Mouse (Mus musculus): ENCODE measurements around the gene Lemd2. TPM values are rescaled to one million over a fixed set of nuclear protein-coding genes. Genes with fewer than 3 reads are reported as not detected.

Lemd2 gene
- polyA plus RNA-seq, 1 experiment from 2014 or later: 10.1 TPM

DNA sequence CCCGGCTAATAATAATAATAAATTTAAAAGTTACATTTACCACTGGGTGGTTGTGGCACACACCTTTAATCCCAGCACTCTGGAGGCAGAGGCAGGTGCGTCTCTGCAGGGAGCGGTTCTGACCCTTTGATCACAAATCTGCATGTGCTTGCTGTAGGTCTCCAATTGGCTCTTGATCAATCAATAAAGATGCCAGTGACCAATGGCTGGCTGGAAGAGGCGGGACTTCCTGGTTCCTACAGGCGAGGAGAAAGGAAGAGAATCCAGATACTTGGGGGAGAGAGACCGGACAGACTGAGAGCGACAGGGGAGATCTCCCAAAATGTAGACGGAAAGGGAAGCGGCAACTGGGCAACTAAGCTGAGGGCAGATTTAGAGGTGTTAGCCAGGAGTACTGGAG, 26.2 kb downstream of the Lemd2 start:
- Histone ChIP-seq H3K9me3 (ENCODE audit: control insufficient read depth) (no peaks in the 10 kb centered on the region), H3K4me2 (replicated peaks; ENCODE audit: low read depth) (no peak overlapping the region), H3K27ac (ENCODE audit: low read depth, low read length) (no peak overlapping the region), H3K9ac (ENCODE audit: low read depth, low read length) (no peak overlapping the region), H3K36me3 (ENCODE audit: control insufficient read depth, insufficient read depth) (no peaks in the 10 kb centered on the region), H3K27me3 (replicated peaks; ENCODE audit: control insufficient read depth, insufficient read depth, low read length) (no peaks in the 10 kb centered on the region), H3K4me1 (replicated peaks; ENCODE audit: control insufficient read depth, insufficient read depth, low read length) (no peaks in the 10 kb centered on the region), H3K4me3 (ENCODE audit: low read depth, low read length) (no peak overlapping the region)
- 90% methylated on average over 9 of the region's 9 CpGs for WGBS
- ATAC-seq: no peak
- TF ChIP-seq CTCF (IDR thresholded peaks at IDR 0.05; ENCODE audit: low read depth): no peak

DNA sequence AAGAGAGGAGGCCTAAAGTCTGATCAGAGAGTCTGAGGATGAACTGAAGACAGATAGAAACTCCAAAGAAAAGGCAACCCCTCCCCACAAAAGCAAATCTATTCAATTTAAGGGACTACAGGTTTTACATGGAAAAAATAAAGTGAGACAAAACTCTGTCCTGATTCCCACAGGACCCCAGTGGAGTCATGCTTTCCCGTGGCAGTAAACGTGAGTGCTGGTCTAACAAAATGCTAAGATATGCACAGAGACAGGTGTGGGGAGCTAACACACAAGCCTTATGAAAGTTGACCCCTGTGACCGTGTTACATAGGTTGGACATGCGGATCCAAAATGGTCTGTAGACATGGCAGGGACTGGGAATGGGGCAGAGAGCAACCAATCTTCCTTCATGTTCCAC, 27.5 kb downstream of the Lemd2 start:
- no peaks in the 10 kb centered on the region for H3K36me3 ChIP-seq (ENCODE audit: control insufficient read depth, insufficient read depth)
- no peak overlapping the region for H3K27ac ChIP-seq (ENCODE audit: low read depth, low read length)
- H3K4me3 ChIP-seq (ENCODE audit: low read depth, low read length): no peak overlapping the region
- ATAC-seq: no peak
- WGBS: 86% methylated on average over 4 of the region's 4 CpGs
- no peaks in the 10 kb centered on the region for H3K4me1 ChIP-seq (replicated peaks; ENCODE audit: control insufficient read depth, insufficient read depth, low read length)
- H3K27me3 ChIP-seq (replicated peaks; ENCODE audit: control insufficient read depth, insufficient read depth, low read length): no peaks in the 10 kb centered on the region
- no peak overlapping the region for H3K4me2 ChIP-seq (replicated peaks; ENCODE audit: low read depth)
- H3K9me3 ChIP-seq (ENCODE audit: control insufficient read depth): no peaks in the 10 kb centered on the region
- no peak overlapping the region for H3K9ac ChIP-seq (ENCODE audit: low read depth, low read length)
- TF ChIP-seq CTCF (IDR thresholded peaks at IDR 0.05; ENCODE audit: low read depth): no peak

DNA sequence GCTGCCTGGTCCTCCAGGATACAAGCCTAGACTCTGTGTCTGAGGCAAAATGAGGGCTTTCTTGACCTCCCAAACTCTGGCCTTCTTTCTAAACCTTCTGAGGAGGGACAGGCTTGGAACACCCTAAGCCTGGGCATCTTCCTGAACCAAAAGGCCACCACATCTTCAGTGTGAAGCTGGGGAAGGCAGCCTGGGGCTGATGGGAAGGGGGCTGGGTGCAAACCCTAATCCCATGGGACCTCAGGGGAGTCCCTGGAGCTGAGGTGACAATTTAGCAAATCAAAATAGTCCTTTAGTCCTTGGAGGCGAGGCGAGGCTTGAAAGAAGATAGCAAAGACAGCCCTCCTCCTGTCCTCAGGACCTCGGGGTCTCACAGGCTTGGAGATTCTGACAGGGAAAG, 28.0 kb downstream of the Lemd2 start:
- Histone ChIP-seq H3K4me2 (replicated peaks; ENCODE audit: low read depth) (no peak overlapping the region), H3K27ac (ENCODE audit: low read depth, low read length) (no peak overlapping the region), H3K27me3 (replicated peaks; ENCODE audit: control insufficient read depth, insufficient read depth, low read length) (no peaks in the 10 kb centered on the region), H3K9ac (ENCODE audit: low read depth, low read length) (no peak overlapping the region), H3K4me1 (replicated peaks; ENCODE audit: control insufficient read depth, insufficient read depth, low read length) (no peaks in the 10 kb centered on the region), H3K36me3 (ENCODE audit: control insufficient read depth, insufficient read depth) (no peaks in the 10 kb centered on the region), H3K4me3 (ENCODE audit: low read depth, low read length) (no peak overlapping the region), H3K9me3 (ENCODE audit: control insufficient read depth) (no peaks in the 10 kb centered on the region)
- WGBS: 71% methylated on average over 3 of the region's 3 CpGs
- no peak for TF ChIP-seq CTCF (IDR thresholded peaks at IDR 0.05; ENCODE audit: low read depth)
- ATAC-seq: no peak

DNA sequence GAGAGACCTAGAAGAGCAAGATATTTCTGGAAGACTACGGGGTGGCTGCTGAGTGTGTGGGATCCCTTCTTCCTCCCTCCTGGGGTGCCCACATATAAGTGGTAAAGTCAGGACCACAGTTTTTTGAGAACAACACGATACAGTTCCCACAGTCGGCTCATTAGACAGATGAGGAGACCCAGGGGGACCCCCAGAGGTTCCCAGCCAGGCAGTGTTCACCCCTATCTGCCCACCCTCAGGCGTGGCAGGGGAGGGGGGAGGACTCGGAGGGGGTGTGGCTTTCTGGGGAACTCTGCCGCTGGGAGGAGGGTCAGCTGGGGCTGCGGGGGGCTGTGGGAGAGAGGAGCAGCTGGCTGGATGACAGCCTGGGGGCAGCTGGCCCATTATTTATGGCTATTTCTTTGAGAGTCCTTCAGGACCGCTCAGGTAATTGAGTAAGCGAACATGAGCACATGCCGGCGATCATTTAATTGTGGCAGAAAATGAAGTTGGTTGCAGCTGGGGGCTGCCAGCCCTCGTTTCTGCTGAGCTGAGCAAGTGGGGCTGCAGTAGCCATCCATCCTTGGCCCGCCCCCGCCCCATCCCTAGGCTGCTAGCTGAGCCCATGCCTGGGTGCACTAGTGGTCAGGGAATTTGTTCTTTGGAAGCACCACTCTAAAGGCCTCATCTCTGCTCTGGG, 28.9 kb downstream of the Lemd2 start:
- no peak for TF ChIP-seq CTCF (IDR thresholded peaks at IDR 0.05; ENCODE audit: low read depth)
- no peak for ATAC-seq
- Histone ChIP-seq H3K27ac (ENCODE audit: low read depth, low read length) (no peak overlapping the region), H3K4me3 (ENCODE audit: low read depth, low read length) (no peak overlapping the region), H3K9ac (ENCODE audit: low read depth, low read length) (no peak overlapping the region), H3K9me3 (ENCODE audit: control insufficient read depth) (no peaks in the 10 kb centered on the region), H3K36me3 (ENCODE audit: control insufficient read depth, insufficient read depth) (no peaks in the 10 kb centered on the region), H3K4me1 (replicated peaks; ENCODE audit: control insufficient read depth, insufficient read depth, low read length) (no peaks in the 10 kb centered on the region), H3K27me3 (replicated peaks; ENCODE audit: control insufficient read depth, insufficient read depth, low read length) (no peaks in the 10 kb centered on the region), H3K4me2 (replicated peaks; ENCODE audit: low read depth) (no peak overlapping the region)
- 37% methylated on average over 14 of the region's 14 CpGs for WGBS

DNA sequence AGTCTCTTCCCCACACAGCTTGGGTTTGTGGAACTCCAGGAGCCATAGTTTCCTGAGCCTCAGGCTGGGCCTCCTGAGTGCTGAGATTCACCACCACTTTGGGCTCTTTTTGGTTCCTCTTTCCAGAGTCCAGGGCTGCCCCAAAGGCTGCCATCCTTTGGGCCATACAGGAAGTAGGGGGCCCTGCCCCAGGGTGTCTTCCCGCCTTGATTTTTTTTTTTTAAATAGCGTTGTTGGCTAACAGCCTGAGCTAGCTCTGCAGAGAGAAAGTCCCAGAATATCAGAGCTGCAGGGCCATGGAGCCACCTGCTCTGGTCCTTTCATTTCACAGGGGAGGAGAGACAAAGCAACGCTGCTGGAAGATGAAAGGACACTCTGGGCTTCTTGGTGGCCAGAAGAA, 30.6 kb downstream of the Lemd2 start:
- H3K9ac ChIP-seq (ENCODE audit: low read depth, low read length): no peak overlapping the region
- H3K4me1 ChIP-seq (replicated peaks; ENCODE audit: control insufficient read depth, insufficient read depth, low read length): no peaks in the 10 kb centered on the region
- H3K4me2 ChIP-seq (replicated peaks; ENCODE audit: low read depth): no peak overlapping the region
- no peaks in the 10 kb centered on the region for H3K27me3 ChIP-seq (replicated peaks; ENCODE audit: control insufficient read depth, insufficient read depth, low read length)
- H3K36me3 ChIP-seq (ENCODE audit: control insufficient read depth, insufficient read depth): no peaks in the 10 kb centered on the region
- no peak overlapping the region for H3K4me3 ChIP-seq (ENCODE audit: low read depth, low read length)
- no peaks in the 10 kb centered on the region for H3K9me3 ChIP-seq (ENCODE audit: control insufficient read depth)
- 58% methylated on average over 3 of the region's 3 CpGs for WGBS
- H3K27ac ChIP-seq (ENCODE audit: low read depth, low read length): no peak overlapping the region
- TF ChIP-seq CTCF (IDR thresholded peaks at IDR 0.05; ENCODE audit: low read depth): no peak
- ATAC-seq: no peak

DNA sequence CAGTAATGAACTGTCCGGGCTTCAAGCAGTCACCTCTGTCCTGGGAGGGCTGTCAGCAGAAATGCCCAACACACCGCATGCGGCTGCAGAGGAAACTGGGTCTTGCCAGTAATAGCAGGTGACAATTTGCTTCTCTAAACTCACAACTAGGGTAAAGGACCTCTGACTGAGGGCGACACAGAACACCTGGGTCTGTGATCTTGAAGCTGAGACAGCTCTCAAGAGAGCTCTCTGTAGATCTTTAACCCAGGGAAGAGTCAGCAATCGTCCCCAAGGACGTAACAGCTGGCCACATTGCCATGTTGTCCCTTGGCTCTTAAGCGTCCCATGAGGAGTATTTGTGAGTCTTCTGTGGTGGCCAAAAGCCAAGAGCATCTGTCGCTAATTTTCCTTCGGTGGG, 31.8 kb downstream of the Lemd2 start:
- H3K4me3 ChIP-seq (ENCODE audit: low read depth, low read length): no peak overlapping the region
- WGBS: 80% methylated on average over 9 of the region's 9 CpGs
- no peak for ATAC-seq

DNA sequence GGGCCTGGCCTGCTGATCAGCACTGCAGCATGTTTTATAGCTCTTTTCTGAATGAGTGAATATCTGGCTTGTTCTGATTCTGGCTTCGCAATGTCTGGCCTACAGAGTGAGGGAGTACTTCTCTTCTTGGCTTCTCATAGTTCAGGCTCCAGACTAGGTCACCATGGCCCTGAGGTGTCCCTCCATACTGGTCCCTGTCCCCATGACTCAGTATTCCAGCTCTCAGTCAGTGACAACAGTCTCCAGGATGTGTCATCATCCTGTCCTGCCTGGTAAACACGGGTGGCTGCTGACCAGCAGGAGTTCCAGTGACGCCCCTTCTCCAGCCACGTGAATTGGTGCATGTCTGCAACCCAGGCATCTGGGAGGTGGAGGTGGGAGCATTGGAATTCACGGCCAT, 33.1 kb downstream of the Lemd2 start:
- ATAC-seq: no peak
- Histone ChIP-seq H3K4me1 (replicated peaks; ENCODE audit: control insufficient read depth, insufficient read depth, low read length) (no peaks in the 10 kb centered on the region), H3K4me2 (replicated peaks; ENCODE audit: low read depth) (no peak overlapping the region), H3K4me3 (ENCODE audit: low read depth, low read length) (no peak overlapping the region), H3K27ac (ENCODE audit: low read depth, low read length) (no peak overlapping the region), H3K9ac (ENCODE audit: low read depth, low read length) (no peak overlapping the region), H3K36me3 (ENCODE audit: control insufficient read depth, insufficient read depth) (no peaks in the 10 kb centered on the region), H3K9me3 (ENCODE audit: control insufficient read depth) (no peaks in the 10 kb centered on the region), H3K27me3 (replicated peaks; ENCODE audit: control insufficient read depth, insufficient read depth, low read length) (no peaks in the 10 kb centered on the region)
- TF ChIP-seq CTCF (IDR thresholded peaks at IDR 0.05; ENCODE audit: low read depth): no peak
- WGBS: 67% methylated on average over 5 of the region's 5 CpGs

More for the DNA sequence above, 31.8 kb downstream of the Lemd2 start:
- TF ChIP-seq CTCF (IDR thresholded peaks at IDR 0.05; ENCODE audit: low read depth): no peak
- Histone ChIP-seq H3K4me2 (replicated peaks; ENCODE audit: low read depth) (no peak overlapping the region), H3K9me3 (ENCODE audit: control insufficient read depth) (no peaks in the 10 kb centered on the region), H3K9ac (ENCODE audit: low read depth, low read length) (no peak overlapping the region), H3K36me3 (ENCODE audit: control insufficient read depth, insufficient read depth) (no peaks in the 10 kb centered on the region), H3K27ac (ENCODE audit: low read depth, low read length) (no peak overlapping the region), H3K4me1 (replicated peaks; ENCODE audit: control insufficient read depth, insufficient read depth, low read length) (no peaks in the 10 kb centered on the region), H3K27me3 (replicated peaks; ENCODE audit: control insufficient read depth, insufficient read depth, low read length) (no peaks in the 10 kb centered on the region)

All from intestine, postnatal 0 days (tissue).